Mouse (Mus musculus) induced T-regulatory cell, adult 2 months (primary cell): ENCODE measurements around the gene Gm9857.

Experiments
- DNase-seq: peaks from one replicate; pipeline ENCODE4 v3.0.0-alpha.2; 2012; ENCODE audit warnings: low read depth

Gene Gm9857

DNA sequence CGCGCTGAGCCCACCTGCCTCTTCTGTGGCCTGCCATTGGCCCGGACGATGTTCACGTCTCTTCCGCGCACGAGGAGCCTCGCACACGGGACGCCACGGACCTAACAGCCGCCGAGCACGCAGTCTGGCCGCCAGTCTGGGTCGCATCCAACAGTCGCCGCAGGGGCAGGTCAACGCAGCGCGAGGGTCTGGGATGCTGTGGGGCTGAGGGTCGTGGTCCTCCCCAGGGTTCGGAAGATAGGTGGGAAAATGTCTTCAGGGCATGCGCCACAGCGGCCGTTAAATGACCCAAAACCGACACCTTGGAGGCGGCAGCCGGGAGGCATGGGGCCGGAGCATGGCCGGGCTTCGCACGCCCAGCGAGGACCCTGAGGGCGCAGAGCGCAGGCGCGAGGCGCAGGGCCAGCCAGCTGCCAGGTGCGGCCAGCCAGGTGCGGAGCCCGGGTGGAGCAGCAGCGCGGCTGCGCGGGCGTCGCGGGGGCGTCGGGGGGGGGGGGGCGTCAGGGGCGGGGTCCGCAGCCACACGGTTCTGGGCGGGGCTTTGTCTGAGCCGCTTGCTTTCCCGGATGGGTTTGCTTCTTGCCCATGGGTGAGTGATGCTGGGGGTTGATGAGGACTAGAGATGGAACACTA, at the start of gene Gm9857:
Gene Gm9857, minus strand, starts transcription at position 445 of the 633 bp plus-strand sequence.
- no peak for DNase-seq

DNA sequence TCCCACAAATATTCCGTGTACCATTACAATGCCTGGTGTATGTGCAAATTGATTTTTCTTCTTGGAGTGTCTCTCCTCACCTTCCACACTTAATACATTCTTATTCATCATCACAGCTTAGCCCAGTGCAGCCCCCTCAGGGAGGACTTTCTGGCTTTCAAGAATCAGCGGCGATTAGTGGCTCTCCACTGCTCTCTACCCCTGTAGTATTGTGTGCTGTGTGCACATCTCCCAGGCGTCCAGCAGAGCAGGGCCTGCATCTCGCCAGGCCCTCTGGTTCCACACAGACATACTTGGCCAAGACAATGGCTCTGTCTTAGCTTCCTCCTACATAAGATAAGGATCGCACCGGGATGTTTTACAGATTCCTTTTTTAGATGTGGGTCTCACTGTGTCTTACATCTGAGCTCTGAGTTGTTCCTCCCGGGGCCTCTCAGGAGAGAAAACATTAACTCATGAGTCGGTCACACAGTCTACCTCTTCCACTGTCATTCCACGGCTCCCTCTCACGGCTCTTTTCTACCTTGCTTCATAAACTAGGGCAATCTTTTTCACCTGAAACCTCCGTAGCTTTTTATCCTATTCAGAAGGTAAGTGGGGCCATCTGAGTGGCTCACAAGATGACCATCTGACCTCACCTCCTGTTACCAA, 46.9 kb upstream of the Gm9857 start:
- no peak for DNase-seq

DNA sequence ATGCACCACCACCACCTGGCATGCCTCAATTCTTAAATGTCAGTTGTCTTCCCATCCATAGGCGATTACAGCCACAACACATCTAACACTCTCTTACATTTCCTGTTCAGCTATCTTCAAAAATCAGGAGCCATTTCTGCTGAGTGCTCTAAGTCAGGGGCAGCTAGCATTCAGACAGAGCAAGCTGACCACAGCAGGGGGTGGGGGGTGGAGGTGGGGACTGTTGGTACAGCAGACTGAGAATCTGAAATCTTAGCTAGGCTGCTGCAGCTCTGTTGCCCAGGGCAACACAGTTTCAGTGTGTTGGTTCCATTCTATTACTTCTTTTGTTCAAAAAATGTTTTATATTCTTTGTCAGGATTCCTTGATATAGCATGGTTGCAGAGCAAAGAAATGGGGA, 46.3 kb upstream of the Gm9857 start:
- no peak for DNase-seq

DNA sequence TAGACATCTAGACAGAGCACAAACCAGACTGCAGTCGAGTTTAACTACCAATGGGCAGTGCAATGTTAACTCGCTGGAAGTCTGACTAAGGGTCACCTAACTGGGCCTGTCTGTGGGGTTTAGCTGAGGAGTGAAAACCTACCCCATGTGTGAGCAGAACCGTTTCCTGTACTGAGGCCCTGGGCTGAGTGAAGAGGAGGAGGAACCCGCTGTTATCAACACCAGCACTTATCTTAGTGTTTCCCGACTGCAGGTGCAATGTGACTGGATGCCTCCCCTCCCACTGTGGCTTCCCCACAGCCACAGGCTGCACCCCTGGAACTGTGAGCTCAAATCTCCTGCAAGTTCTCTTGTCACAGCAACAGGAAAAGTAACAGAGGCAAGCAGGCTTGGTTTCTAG, 43.7 kb upstream of the Gm9857 start:
- DNase-seq, result no peak

DNA sequence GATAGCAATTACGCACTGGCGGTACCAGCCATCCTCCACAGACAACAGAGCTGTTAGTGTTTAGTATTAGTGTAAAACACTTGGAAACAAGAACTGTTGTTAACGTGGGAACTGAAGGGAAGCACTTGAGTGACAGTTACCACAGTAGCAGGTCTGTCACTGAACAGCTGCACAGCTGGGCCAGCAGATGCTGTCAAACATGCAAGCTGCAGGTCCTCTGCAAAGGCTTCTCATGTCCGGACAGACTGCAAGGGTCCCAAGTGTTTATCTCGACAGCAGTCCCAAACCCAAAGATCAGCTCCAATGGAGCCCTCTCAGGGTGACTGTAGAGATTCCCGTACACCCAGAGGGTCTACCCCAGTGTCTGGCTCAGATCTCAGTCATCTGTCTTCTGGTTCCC, 41.7 kb upstream of the Gm9857 start:
- no peak for DNase-seq

DNA sequence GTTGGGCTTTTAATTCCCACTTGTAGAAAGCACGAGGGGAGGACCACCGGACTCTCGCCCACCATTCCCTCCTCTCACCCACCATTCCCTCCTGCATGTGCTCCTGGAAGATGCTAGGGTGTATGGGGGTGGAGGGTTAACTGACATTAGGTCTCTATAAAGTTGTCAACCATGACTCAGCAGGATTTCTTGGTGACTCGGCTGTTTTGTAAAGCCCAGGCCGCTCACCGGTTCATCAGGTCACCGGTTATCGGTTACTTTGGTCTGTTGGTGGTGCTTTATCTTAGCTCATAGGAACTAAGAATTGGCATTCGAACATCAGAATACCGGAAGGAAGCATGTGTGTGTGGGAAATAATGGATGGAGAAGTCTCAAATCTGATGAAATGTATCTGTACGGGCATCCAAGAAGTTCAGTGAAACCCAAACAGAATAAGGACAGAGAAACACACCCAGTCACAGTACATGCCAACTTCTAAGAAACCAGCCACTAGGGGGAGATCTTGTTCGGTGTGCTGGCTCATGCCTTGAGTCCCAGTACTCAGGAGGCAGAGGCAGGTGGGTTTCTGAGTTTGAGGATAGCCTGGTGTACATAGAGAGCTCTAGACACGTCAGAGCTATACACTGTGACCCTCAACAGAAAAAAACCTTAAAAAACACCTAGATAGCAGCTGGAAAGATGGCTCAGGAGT, 37.2 kb upstream of the Gm9857 start:
- DNase-seq, result peak; percentile 61

DNA sequence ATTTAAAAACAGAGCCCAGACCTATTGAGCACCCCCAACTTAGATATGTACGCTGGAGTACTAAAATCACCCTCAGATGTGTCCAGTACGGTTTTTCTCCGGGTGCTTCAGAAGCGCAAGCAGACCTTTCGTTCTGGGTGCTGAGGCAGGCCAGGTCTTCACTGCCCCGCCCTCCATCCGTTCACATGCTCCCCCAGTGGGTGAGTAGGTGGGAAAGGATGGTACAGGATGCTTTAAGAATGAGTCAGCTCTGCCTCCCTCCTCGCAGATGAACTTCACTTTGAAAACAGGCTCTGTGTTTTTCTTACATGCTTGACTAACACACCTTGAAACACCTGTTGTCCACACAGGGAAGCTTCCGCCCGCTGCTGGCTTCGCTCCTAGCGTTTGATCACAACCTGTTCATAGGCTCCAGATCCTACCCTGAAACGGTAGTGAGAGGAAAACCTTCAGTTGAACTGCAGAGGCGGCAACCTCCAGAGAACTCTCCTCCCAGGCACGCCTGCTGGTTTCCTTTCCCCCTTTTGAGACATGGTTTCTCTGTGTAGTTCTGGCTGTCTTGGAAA, 34.8 kb upstream of the Gm9857 start:
- DNase-seq, result no peak

DNA sequence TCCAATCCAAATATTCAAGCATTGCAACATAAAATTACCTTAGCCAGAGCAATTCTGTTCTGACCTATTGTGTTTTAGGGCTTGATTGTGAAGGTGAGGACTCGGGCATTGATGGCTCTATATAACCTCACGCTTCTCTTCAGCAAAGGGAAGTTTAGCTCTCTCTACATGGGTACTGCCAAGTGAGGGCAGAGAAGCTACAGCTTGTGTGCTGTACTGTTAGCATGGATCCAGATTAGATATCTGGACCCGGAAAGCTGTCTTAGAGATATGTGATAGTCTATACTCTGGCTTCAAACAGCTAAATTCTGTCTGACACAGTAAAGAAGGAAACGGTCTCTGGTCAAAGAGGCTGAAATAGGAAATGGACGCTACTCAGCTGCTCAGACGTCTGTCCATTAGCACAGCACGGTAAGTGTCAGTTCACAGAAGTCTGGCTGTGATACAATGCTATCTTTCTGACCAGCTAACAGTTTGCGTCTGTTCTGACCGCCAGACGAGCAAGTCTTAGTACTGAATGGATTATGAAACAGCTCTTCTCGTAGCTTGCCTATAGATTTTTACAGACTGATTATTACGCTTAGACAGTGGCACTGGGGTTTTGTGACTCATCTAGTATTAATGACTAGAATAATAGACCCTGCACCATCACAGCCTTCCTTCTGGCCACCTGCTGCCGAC, 33.9 kb upstream of the Gm9857 start:
- DNase-seq, result no peak

DNA sequence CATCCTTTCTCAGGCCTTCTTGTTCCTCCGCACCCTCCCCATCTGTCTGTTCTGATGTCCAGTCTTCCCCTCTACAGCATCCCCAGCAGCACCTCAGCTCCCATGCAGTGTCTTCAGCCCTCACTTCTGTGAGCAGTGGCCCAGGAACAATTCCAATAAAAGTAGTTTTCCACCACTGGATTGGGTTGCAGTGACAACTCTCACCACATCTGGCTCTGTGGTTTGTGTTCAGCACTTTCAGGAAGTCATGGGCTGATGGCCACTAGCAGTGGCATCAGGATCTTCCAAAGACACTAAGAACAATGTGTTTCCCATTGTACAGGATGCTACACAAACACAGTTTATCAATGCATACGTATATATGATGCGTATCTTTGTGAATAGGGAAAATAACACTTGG, 25.8 kb upstream of the Gm9857 start:
- no peak for DNase-seq

DNA sequence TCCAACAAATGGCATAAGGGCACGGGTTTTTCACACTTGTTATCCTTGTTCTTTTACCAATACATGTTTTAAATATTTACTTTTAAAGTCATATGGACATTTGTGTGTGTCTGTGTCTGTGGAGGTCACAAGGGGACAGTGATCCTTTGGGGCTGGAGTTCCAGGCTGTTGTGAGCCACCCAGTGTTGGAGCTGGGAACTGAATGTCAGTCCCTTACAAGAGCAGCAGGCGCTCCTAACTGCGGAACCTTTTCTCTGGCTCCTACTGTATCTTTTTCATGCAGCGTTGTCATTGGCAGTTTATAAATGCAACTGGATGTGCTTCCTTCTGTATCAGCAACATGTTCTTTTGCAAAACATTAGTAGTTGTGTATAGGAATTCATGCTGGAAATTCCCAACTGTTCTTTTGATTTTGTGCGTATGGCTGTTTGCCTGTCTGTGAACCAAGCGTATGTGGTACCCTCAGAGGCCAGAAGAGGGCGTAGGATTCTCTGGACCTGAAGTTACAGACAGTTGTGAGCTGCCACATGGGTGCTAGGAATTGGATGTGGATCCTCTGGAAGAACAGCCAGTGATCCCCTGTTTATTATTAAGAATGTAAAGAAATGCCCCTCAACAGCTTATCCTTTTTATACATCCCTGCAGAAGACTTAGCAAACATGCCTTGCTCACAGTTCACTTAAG, 24.3 kb upstream of the Gm9857 start:
- DNase-seq, result peak; percentile 23

DNA sequence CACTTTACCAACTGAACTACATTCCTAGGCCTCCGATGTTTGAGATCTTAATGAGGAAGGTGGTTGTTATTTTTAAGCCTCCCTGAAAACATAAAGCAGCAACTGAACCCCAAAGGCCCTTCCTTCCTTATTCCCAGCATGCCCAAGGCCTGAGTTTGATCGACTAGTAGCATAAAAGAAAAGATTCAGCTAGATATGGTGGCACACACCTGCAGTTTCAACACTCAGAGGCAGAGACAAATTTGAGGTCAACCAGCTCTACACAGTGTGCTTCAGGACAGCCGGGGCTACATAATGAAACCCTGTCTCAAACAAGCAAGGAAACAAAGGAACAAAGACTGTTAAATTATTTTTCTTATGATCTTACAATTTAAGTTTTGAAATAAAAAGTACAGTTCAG, 23.5 kb upstream of the Gm9857 start:
- DNase-seq, result no peak

DNA sequence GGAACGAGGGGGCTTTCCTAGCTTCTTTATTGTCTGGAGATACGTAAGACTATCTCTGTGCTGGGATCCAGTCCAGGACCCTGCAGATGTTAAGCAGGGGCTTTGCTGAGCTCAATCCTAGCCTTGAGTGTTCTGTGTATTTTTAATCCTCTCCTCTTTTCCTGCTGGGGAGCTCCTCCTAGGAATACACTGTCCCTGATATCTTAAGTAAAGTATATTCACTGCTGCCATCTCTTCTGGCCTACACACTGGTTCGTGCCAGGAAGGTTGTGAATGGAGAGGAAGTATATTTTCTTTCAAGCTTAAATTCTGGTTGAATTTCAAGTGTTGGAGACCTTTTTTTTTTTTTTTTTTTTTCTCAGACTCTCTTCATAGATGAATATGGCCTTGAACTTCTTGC, 23.0 kb upstream of the Gm9857 start:
- DNase-seq, result no peak

DNA sequence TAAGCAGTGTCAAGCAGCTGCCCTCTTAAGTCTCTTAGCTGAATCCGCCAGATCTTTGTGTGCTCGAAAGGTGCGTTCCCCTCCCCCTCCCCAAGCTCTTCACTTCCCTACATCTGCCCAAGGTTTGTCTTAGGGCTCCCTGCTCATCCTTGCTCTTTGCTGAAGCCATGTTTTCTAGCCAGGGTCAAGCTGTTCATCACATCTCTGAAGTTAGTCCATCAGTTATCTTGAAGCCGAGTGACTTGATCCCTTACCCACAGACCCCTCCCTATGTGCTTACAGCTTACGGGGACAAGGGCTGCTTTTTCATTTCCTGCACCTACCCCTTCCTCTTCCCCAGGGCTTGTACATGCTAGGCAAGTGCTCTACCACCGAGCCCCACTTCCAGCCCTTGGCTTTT, 21.4 kb upstream of the Gm9857 start:
- no peak for DNase-seq

DNA sequence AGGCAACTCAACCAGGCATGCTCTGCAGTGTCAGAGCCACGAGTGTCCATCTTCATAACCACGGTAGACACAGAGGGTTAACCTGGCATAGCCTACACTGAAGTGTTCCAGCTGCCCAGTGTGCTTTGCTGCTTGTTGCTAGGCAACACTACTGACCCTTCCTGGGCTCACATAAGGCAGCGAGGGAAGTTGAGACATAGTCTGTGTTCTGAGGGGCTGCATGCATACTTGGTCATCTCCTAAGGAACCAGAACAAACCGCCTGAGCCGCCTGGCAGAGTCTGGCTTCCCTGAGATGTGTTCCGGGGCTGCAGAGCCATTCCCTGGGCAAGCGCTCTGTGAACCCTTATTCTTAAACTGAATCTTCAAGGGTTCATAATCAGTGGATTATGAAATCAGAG, 21.0 kb upstream of the Gm9857 start:
- DNase-seq, result no peak

DNA sequence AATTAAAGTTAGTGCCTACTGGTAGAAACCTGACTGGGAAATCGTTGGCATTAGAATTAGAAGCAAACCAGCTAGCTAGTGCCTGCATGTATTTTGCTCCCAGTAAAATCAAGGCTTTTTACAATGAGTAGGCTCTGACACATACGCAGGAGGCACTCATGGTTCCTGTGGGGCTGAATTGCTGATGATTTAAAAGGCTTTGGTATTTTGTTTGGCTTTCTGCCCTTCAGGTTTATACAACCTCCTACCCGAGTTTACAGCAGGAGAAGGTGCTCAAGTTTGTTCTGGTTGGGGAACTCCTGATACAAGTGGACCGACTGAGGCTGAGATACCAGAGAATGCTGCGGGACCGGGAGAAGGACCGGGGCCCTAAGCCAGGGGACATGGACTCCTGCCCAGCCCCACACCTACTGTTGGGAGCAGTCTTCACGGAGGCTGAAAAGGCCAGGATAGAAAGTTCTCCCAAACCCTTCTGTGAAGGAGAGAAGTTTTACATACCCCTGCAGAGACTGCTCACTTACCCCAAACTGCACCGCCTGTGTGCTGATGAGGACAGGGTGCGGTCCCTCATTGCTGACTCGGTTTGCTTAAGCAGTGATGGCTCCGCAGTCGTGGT, 19.5 kb upstream of the Gm9857 start:
- DNase-seq, result no peak

DNA sequence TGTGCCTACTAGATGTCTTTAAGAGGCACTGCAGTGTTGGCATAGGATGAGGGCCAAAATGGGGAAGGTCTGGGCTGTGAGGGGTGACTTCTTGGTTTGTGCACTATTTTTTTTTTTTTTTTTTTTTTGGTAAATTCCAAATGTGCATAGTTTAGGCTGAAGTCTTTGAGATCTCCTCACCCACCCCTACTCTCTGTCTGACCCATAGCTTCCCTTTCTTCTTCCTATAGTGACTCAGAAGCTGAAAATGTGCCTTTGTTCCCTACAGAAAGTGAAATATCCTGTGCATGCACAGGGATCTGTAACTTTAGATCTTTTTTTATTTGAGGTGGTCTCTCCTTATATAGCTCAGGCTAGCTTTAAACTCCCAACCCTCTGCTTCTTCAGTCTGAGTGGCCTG, 17.7 kb upstream of the Gm9857 start:
- DNase-seq, result no peak

DNA sequence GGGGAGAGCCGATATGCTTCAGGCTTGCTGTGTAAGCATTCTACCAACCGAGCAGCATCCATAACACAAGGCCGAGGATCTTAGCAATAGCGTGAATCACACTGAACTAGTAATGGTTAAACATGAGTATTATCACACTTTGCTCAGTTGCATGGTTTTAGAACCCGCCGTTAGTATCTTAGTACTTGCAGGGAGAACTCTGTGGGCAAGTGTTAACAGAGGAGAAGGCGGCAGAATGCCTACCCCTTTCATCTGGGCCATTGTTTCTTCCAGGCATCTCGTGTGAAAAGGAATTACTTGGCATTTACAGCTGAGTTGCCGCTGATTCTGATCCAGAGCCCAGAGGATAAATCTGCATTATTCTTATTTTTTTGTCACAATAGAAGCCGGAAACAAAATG, 751 bp upstream of the Gm9857 start:
- no peak for DNase-seq

DNA sequence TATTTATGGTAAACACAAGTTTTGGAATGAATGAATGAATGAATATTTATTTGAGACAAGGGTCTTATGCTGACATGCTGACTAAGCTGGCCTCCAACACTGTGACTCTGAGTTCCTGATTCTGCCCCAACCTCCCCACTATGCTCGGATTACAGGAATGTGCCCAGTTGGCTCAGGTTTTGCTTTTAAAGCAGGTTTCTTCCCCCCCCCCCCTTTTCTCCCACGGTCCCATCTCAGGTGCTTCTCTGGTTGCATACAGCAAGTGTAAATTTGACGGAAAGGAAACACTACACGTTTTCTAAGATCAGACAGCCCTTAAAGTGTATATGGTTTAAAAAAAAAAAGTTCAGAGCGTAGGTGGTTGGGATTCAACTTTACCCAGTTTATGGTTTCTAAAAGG, 672 bp downstream of the Gm9857 start, which contains the start of gene Henmt1:
Gene Henmt1, plus strand, starts transcription at position 301 of the 400 bp plus-strand sequence.
- no peak for DNase-seq

DNA sequence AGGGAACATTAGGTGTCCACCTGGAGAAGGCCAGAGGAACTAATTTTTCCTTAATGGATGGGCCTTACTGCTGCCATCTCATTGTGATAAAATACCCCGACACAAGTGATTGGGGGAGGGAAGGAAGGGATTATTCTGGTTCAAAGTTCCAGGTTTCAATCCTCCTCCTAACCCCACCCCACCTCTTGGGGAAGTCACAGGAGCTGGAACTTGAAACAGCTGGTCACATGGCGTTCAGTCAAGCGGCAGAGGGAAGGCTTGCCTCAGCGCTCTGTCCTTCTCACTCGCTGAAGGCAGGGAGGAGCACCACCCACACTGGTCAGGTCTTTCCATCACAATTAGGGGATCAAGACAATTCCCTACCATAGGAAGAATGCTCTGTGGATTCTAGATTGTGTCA, 1.6 kb downstream of the Gm9857 start:
- DNase-seq, result no peak

DNA sequence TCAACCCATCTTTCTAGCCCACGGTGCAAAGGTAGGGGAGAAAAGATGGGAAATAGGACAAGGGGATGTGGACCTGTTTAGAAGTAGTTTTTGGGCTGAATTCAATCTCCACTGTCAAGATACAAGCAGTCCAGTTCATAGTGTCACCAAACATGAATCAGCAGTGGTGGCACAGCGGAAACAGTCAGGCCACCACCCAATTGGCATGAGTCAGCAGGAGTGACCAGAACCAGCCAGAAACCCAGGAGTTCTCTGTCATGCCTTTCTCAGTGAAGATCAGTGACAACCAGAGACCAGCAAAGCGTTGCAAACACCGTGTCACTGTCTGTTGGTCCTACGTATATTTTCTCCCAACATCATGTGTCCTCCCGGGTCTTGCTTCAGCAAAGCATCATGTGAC, 6.7 kb downstream of the Gm9857 start:
- no peak for DNase-seq

DNA sequence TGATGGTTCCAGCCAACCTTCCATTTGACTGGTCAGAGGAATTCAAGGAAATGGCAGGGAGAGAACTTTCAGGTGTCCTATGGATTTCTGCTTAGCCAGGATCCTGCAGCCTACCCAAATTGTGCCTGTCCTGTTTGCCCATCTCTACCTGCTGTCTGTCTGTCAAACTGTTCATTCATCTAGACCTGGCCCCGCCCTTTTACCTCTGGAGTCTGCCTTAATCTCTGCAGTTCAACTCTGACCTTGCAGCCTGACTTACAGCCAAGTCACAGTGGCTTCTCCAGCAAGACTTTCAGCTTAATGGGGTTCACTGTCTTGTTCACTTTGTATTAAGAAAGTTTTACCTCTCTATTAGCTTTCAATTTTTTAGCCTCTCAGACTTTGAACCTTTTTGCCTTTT, 13.9 kb downstream of the Gm9857 start:
- no peak for DNase-seq

DNA sequence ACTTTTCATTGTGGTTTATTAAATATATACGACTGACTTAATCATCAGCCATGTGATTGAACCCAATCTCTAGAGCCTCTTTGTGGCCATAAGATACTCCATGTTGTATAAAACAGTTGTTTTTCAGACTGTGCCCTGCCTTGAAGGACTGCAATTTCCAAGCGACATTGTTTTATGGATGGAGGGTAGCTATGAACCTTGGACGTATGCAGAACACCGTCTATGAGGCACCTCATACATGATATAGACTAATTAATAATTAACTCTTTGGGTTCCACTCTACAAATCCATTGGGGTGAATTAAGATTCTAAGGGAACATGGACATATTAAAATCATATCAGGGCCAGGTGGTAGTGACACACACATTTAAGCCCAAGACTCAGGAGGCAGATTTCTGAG, 14.6 kb downstream of the Gm9857 start:
- no peak for DNase-seq
